Mouse (Mus musculus) testis, adult 2 months (tissue): ENCODE measurements around the gene Gabrb1. TPM values are rescaled to one million over a fixed set of nuclear protein-coding genes. Genes with fewer than 3 reads are reported as not detected.

Source experiments
- H3K27ac ChIP-seq: fragments of 200-500 bp; 2 replicates; pipeline ENCODE4 v1.5.1; 2012; ENCODE audit warnings: low read depth, low read length; ENCODE audit not compliant: control insufficient read depth, insufficient read depth
- H3K27me3 ChIP-seq: fragments of 200-500 bp; 2 replicates; pipeline ENCODE4 v1.6.1; 2012; ENCODE audit warnings: mild to moderate bottlenecking, low read length, moderate library complexity; ENCODE audit not compliant: control insufficient read depth, insufficient read depth
- H3K36me3 ChIP-seq: fragments of 200-500 bp; 2 replicates; pipeline ENCODE4 v1.6.1; 2012; ENCODE audit warnings: mild to moderate bottlenecking, low read length; ENCODE audit not compliant: control insufficient read depth, insufficient read depth
- H3K4me1 ChIP-seq: fragments of 200-500 bp; 2 replicates; pipeline ENCODE4 v1.6.1; 2012; ENCODE audit warnings: low read length; ENCODE audit not compliant: control insufficient read depth, insufficient read depth
- H3K4me3 ChIP-seq: fragments of 200-500 bp; 2 replicates; pipeline ENCODE4 v1.5.1; 2012; ENCODE audit warnings: low read depth, mild to moderate bottlenecking, low read length, moderate library complexity, mixed read lengths; ENCODE audit not compliant: control insufficient read depth
- CTCF ChIP-seq: fragments of 200-500 bp; IDR thresholded peaks from 2 replicates; pipeline ENCODE4 v1.5.1; 2012; ENCODE audit warnings: low read depth, mild to moderate bottlenecking, inconsistent platforms, low read length, moderate library complexity; ENCODE audit not compliant: control insufficient read depth, insufficient read depth, insufficient replicate concordance
- POLR2A ChIP-seq: fragments of 200-500 bp; IDR thresholded peaks from 2 replicates; pipeline ENCODE4 v1.6.1; 2012; ENCODE audit warnings: low read depth, mild to moderate bottlenecking, inconsistent platforms, low read length, moderate library complexity; ENCODE audit not compliant: control insufficient read depth
- polyA plus RNA-seq: library from polyadenylated mRNA; depleted of rRNA; stranded (reverse); fragments of >200 nt; gene quantifications from 2 replicates; pipeline ENCODE4 v1.2.3, GENCODE M21; 2012

The Gabrb1 gene
- polyA plus RNA-seq, 1 experiment = 0.35 TPM

DNA sequence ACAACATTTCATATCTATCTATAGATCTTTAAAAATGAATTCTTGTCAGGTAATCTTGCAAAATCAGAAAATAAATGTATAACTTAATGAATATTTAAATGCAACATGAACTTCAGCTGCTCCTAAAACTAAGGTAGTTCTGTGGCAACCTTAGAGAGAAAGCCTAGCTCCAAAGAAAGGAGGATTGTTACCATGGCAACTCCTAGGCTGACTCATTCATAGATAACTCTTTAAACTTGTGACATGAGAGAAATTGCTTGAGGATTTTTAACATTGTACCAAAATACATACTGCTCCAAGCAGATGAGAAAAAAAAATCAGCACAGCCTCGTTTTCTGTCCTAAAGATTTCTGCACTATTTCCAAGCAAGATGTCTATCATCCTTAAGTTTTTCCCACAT, 171.1 kb downstream of the Gabrb1 start:
- no peaks in the 10 kb centered on the region for H3K4me1 ChIP-seq
- no peaks in the 10 kb centered on the region for H3K36me3 ChIP-seq
- no peaks in the 10 kb centered on the region for H3K27me3 ChIP-seq
- no peak overlapping the region for H3K27ac ChIP-seq
- TF ChIP-seq POLR2A (no peak), CTCF (no peak)
- H3K4me3 ChIP-seq = no peak overlapping the region

DNA sequence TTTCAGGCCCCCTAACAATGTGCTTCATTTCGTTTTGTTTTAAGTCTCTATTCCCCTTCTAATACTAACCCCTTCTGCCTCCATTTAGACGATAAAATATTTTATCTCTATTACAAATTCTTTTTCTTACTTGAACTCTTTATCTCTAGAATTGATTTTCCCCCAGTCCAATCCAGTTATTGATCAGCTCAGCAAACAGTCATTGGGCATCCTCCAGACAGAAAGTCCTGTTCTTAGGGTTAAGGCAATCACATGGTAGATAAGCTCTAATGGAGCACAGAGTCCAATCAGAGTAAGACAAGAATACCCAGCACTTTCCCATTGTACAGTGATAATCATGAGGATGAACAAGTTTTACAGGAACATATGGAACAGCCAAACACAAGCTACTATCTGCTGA, 172.4 kb downstream of the Gabrb1 start:
- Histone ChIP-seq H3K36me3 (no peaks in the 10 kb centered on the region), H3K4me1 (no peaks in the 10 kb centered on the region), H3K27ac (no peak overlapping the region), H3K4me3 (no peak overlapping the region), H3K27me3 (no peaks in the 10 kb centered on the region)
- TF ChIP-seq POLR2A (no peak), CTCF (no peak)

DNA sequence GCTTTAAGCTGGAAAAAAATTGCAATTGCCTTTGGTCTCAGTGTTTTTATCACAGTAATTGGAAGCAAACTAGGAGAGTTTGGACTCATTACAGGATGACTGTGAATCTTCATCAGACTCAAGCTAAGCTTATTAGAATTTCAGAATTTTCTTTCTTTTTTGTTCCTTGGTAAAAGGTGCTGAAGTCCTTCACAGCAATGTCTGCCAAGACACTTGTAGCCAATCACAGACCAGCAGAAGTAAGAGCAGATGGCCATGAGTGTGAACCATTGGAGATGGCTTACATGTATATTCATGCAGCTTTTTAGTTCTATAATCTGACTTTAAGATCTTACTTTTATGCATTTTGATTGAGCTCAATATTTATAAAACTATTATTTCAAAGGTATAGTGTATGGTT, 184.3 kb downstream of the Gabrb1 start:
- Histone ChIP-seq H3K4me1 (no peaks in the 10 kb centered on the region), H3K27me3 (no peaks in the 10 kb centered on the region), H3K36me3 (no peaks in the 10 kb centered on the region), H3K27ac (no peak overlapping the region), H3K4me3 (no peak overlapping the region)
- no peak for TF ChIP-seq CTCF
- TF ChIP-seq POLR2A = no peak

DNA sequence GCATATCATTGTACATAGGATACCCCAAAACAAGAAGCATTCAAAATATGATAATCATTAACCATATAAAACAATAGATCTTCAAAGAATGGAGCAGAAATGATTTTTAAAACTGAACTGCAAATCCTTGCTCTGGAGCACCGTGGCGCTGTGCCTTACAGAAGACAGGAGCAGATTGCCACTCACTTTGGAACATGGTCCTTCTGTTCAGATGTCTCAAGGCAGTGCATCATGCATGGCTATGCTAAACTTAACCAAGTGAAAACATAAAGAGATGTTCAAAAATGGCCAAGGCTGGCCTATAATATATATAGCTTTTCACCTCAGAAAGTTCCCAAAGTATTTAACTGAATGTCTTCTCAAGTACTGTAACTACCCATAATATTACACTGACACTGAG, 240.3 kb downstream of the Gabrb1 start:
- no peaks in the 10 kb centered on the region for H3K4me1 ChIP-seq
- H3K27ac ChIP-seq = no peak overlapping the region
- TF ChIP-seq POLR2A (no peak), CTCF (no peak)
- no peaks in the 10 kb centered on the region for H3K27me3 ChIP-seq
- H3K4me3 ChIP-seq = no peak overlapping the region
- no peaks in the 10 kb centered on the region for H3K36me3 ChIP-seq

DNA sequence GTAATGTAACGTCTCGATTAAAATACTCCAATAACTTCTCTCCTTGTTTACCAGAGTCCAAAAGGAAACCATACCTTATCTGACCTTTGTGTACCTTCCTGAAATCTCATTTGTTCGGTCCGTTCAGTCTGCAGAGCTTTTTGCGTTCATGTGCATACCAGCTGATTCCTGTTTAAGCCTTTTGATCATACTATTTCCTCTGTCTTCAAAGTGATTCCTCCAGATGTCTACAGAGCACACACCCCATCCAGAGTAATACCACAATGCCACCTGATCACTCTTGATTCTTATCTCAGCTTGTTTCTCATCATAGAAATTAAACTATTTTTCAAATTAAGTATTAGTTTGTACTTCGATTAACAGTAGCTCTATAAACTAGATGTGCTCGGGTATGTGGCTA, 245.5 kb downstream of the Gabrb1 start:
- H3K4me1 ChIP-seq = no peaks in the 10 kb centered on the region
- no peak for TF ChIP-seq POLR2A
- no peak for TF ChIP-seq CTCF
- H3K27ac ChIP-seq = no peak overlapping the region
- no peaks in the 10 kb centered on the region for H3K36me3 ChIP-seq
- H3K4me3 ChIP-seq = no peak overlapping the region
- H3K27me3 ChIP-seq = no peaks in the 10 kb centered on the region

DNA sequence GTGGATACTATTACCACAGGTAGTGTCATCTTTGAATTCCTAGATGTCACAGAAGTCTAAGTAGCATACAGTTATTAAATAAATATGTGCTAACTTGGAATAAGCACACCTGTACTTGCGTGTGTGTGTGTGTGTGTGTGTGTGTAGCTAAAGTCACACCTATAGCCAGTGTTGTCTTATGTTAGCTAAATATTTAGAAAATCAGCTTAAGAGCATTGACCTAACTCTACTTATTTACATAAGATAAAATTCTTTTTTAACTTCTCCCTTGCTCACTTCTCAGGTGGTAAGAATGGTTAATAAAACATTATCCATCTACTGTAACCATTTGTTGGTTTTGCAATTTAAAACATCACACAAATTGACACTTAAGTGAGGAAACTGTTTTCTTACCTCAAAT, 256.1 kb downstream of the Gabrb1 start:
- Histone ChIP-seq H3K4me1 (no peaks in the 10 kb centered on the region), H3K4me3 (no peak overlapping the region), H3K27ac (no peak overlapping the region), H3K27me3 (no peaks in the 10 kb centered on the region), H3K36me3 (no peaks in the 10 kb centered on the region)
- TF ChIP-seq POLR2A (no peak), CTCF (no peak)

DNA sequence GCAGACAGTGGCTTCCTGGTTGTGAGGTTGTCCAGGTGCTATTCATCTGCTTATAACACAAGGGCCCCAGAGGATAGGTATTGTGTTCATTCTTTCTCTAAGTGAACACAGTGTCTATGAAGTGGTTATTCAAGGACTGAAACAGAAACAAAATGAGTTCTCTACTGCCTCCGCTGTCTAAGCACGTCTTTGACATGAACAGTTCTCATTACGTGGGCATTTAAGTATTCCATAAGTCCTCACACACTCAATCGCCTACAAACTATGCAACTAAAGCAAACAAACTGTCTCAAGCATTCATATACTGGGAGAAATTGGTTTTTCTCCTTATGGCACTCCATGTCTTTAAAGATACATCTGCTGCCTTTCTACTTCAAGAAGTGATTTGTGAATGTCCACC, 257.8 kb downstream of the Gabrb1 start:
- Histone ChIP-seq H3K36me3 (no peaks in the 10 kb centered on the region), H3K4me3 (no peak overlapping the region), H3K4me1 (no peaks in the 10 kb centered on the region), H3K27me3 (no peaks in the 10 kb centered on the region), H3K27ac (no peak overlapping the region)
- TF ChIP-seq POLR2A (no peak), CTCF (no peak)

DNA sequence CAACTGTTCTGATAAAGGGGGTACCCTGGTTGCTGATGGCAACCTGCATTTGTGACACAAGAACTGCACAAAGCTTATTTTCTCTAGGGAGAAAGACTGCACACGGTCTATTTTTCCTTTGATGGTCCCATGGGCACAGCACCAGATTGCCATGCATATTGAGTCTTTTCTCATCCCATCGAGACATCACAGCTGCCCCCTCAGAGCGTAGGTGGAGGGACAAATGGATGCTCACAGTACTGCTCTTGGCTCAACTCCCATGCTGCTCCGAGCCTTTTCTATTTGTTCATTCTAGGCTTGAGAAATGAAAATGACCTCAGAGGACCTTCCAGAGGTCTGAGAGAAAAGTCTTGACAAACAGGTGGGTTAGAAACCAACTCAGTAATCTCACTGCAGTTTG, 259.3 kb downstream of the Gabrb1 start:
- Histone ChIP-seq H3K4me3 (no peak overlapping the region), H3K27ac (no peak overlapping the region), H3K27me3 (no peaks in the 10 kb centered on the region), H3K36me3 (no peaks in the 10 kb centered on the region), H3K4me1 (no peaks in the 10 kb centered on the region)
- TF ChIP-seq CTCF = no peak
- no peak for TF ChIP-seq POLR2A
